8 mouse cellular contexts compared by ENCODE assay signal in genomic region chr6:113237542-113238270, GRCm38 (mm10). TPM values are rescaled to one million over a fixed set of nuclear protein-coding genes. Genes with fewer than 3 reads are reported as not detected.
A peak's percentile ranks its signal among the peaks of the same experiment; 100 is the strongest.
DNase-seq lines count a peak whose midpoint lies in the region; ATAC-seq and TF ChIP-seq lines count a peak whose summit lies in the region.

Mtmr14 (plus strand) TSS chr6:113237843.

- H3K36me3 ChIP-seq in hindbrain, embryonic 13.5 days: peaks cover 22% of the 10 kb centered on the region

- CTCF ChIA-PET in Patski (lab: Charles Lee): interaction anchor here (1.5 kb wide), 1 partner anchor 18 kb away, joined by 5 read pairs; no protein-coding TSS in a partner anchor

- POLR2A ChIA-PET in Patski (lab: Charles Lee): interaction anchor here (0.6 to 1.1 kb wide), 3 partner anchors 8 to 60 kb away, joined by 3 to 4 read pairs (median 3); no protein-coding TSS in a partner anchor

- peak; percentile 76 for DNase-seq in Patski (ENCODE audit: low read depth, low spot score)
- peak; percentile 99 for DNase-seq in cerebellum, postnatal 14 days
- peak; percentile 97 to 98 for DNase-seq in frontal cortex, postnatal 14 days (ENCODE audit: low spot score in 2 of 2)
- DNase-seq in layer of hippocampus, postnatal 25 days (ENCODE audit: extremely low spot score in 1 of 2, low spot score in 1 of 2): peak; percentile 96 to 99
- peak; percentile 99 for DNase-seq in lung, postnatal 25 days (ENCODE audit: low spot score)
- DNase-seq in retina, embryonic 14.5 days (ENCODE audit: low spot score): peak; percentile 99
- peak; percentile 99 for DNase-seq in thymus, postnatal 4 days

- H3K4me3 ChIP-seq in hindbrain, embryonic 13.5 days: peak within 1 kb of the TSS; percentile 90

- peak within 1 kb of the TSS; percentile 73 for H3K27ac ChIP-seq in hindbrain, embryonic 13.5 days

- WGBS in hindbrain, embryonic 13.5 days: under 1% methylated on average over 52 of the region's 55 CpGs

- peak within 1 kb of the TSS; percentile 86 for H3K9ac ChIP-seq in hindbrain, embryonic 13.5 days

- no peaks in the 10 kb centered on the region for H3K27me3 ChIP-seq in Patski
- H3K27me3 ChIP-seq in hindbrain, embryonic 13.5 days: no peaks in the 10 kb centered on the region

- no peaks in the 10 kb centered on the region for H3K9me3 ChIP-seq in hindbrain, embryonic 13.5 days

- TF ChIP-seq CTCF in Patski (IDR thresholded peaks at IDR 0.05): no peak

- H3K4me1 ChIP-seq in hindbrain, embryonic 13.5 days (replicated peaks): peaks cover 20% of the 10 kb centered on the region

- in situ Hi-C loops in Patski (cut with MboI; ENCODE audit: low pct_unique_long_range_greater_than_20kb): no loop called here

- peak within 1 kb of the TSS; percentile 97 for H3K4me2 ChIP-seq in hindbrain, embryonic 13.5 days

- peak; percentile 96 for ATAC-seq in Patski
- ATAC-seq in hindbrain, embryonic 13.5 days (ENCODE audit: low FRiP score): peak; percentile 98

RNA-seq across cellular contexts. Expression of gene Mtmr14, which starts in this region (rescaled TPM):
- 34.8 TPM for polyA plus RNA-seq in Patski (2021)
- polyA plus RNA-seq in hindbrain, embryonic 13.5 days (2015; fragmentation: Nextera tagmentation; extraction: Ambion mirVana): 34.7 and 35.5 TPM in 2 replicates
- total RNA-seq in layer of hippocampus, postnatal 25 days (2021): 10 to 100 TPM; 15.7 to 17.3 TPM

Comparison
In these comparisons a context has a peak if more than half of its experiments do, and no peak if none do; other contexts are left out.
1. Peak in every context shown above with its lines: DNase-seq, ATAC-seq, H3K4me3 ChIP-seq and H3K27ac ChIP-seq.